Mouse (Mus musculus) R1 (cell line): ENCODE measurements around the gene Baz1b.
A peak's percentile ranks its signal among the peaks of the same experiment; 100 is the strongest.

ENCODE experiments used
- DNase-seq: peaks from one replicate; pipeline ENCODE4 v3.0.0-alpha.2; 2018; ENCODE audit warnings: low read depth, low spot score

The Baz1b gene

DNA sequence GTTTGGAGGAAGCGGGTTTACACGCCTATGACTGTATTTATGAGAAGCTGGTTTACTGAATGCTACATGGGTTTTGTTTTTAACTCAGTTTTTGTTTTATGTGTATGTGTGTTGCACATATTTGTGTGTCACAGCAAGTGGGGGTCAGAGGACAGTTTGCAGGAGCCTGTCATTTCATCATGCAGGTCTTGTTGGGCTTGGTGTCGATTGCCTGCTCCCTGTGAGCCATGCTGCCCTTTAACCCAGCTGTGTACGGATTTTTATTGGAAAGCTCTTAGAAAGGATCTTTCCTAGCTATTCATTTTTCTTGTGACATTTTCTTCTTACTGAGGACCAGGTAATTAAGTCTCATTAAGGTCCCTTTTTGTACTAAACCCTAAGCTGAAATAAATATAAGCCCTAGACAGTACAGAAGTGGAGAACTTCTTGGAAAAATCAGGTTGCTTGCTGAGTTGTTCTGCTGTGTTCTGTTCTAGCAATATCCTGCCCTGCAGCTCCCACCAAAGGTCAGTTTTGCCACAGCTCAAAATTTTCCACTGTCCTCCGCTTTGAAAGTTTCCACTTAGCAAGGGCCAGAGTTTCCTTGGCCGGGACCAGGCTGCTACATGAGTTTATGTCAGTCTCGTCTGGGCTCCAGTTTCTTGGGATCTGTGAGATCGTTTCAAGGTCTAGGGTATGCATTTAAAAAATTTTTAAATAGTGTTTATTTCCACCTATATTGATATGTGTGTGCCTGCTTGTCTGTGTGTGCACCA is 46.3 kb downstream of the Baz1b start:
- no peak for DNase-seq

DNA sequence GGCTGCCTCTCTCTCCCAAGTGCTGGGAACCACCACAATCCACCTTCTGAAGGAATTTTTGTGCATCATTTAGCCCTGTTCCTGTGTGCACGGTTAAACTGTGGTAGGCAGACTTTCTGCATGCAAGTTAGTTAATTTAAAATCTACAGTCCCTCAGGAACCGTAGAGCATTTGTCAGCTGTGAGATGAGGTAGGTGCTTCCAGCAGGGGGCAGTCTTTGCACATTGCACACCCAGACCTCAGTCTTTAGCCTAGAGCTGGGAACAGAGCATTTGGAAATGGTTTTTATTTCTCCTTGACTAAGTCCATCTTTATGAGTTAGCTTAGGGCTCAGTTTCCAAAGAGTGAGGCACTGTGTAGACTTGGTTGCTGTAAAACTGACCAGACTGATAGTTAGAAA is 49.5 kb downstream of the Baz1b start:
- DNase-seq: peak; percentile 62

DNA sequence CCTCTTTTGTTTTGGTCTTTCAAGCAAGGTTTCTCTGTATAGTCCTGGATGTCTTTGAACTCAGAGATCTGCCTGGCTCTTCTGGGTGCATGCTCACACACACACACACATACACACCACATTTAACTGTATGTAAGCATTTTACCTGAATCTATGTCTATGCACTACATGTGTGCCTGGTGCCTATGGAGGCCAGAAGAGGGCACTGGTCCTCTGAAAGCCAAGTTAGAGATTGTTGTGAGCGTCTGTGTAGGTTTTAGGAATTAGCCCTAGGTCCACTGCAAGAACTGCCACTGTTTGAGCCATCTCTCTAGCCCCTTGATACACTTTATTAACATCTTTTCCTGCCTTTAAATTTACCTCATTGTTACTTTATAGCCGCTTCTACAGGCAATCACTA is 51.8 kb downstream of the Baz1b start:
- DNase-seq: no peak

DNA sequence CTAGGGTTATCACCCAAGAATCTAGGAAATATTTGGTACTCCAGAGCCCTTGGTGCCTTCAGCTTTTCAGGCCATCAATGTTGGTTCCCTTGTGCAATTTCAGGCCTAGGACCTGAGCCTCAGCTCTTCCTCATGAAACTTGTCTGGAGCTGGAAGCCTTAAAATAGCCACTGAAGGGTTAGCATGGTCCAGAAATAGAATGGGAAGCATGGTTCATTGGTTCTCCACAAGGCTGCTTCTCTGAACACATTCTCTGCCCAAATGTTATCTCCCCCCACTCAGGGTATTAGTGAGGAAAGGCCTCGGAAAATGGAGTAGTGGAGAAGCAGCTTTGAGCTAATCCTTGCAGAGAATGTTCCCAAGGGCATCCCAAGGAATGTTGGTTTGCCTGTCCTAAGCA is 54.4 kb downstream of the Baz1b start:
- DNase-seq: no peak

DNA sequence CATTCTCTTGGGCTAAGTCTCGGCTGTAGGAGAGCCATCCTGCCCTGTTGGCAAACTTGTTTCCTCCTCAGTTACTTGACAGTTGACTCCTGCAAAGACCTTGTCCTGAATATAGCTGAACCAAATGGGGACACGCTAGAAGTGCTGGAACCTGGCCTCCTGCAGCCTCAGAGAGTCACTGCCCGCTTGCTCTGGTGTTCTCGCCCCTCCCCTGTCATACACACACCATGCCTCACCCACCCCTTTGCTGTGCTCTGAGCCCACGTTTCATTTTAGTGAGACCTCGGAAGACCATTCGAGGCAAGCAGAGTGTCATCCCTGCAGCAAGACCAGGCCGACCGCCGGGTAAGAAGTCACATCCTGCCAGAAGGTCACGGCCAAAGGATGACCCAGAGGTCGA is 55.1 kb downstream of the Baz1b start:
- no peak for DNase-seq

DNA sequence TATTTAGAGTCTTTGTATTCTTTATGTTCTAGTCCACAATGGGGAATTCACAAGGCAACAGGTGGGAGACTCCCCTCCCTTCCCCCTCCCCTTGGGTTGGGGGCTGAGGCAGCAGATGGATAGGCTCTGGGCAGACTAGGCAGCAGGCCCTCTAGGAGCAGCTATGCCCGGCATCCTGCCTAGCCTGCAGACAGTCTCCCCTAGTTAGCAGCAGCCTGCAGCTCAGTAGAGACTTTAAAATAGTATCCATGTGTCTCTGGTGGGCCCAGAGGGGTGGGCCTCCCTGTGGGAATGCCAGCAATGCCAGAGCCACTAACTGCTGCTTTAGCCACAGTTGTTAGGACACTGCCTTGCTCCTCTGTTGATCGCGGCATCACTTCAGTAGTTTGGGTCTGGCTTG is 55.5 kb downstream of the Baz1b start:
- DNase-seq: no peak

DNA sequence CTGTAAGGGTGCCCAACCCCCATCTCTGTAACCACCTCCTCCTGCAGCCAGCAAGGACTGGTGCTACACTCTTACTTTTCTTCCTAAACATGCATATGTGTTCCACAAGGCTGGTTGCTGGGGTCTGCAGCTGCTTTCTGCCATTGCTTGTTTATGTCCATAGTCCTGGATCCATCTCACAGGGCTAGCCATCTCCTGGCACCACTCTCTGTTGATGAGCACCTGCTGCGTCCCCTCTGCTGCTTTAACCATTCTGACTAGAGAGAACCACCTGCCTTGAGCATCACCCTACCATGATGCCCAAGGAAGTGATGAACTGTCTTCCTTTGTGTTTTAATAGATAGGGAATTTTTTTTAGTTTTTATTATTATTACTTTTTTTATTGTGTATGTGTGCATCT is 56.1 kb downstream of the Baz1b start:
- DNase-seq: no peak

DNA sequence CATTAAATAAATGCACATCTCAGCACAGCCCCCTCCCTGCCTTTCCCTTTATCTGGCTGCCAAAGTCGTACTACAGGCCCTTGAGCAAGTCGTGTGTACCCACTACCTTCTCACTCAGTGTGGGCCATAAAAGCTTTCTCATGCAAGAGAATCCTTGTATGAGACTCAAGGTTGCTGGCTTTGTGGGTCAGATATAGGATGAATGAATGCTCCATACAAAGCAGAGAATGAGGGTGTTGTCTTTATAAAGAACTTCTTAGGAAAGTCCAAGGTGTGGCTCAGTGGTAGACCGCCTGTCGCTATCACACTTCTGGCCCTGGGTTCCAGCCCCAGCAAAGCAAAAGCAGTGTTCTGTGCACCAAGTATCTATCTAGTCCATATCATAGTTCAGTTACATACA is 59.5 kb downstream of the Baz1b start:
- DNase-seq: peak; percentile 72

DNA sequence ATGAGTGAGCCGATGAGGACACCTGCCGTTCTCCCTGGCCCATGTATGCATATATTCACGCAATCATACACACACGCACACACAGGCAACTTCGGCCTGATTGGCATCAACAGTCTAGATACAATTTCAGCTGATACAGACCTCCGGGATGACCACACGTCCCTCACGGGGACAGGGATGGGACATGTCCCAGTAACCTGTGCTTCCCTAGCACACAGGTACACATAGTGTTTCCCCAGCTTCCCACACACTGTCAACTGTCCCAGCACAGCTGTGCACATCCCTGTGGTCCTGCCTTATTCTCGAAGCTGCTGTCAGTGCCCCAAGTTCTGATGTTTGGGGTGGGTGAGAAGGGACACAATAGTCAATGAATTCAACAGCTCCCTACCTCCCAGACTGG is 60.3 kb downstream of the Baz1b start:
- no peak for DNase-seq

DNA sequence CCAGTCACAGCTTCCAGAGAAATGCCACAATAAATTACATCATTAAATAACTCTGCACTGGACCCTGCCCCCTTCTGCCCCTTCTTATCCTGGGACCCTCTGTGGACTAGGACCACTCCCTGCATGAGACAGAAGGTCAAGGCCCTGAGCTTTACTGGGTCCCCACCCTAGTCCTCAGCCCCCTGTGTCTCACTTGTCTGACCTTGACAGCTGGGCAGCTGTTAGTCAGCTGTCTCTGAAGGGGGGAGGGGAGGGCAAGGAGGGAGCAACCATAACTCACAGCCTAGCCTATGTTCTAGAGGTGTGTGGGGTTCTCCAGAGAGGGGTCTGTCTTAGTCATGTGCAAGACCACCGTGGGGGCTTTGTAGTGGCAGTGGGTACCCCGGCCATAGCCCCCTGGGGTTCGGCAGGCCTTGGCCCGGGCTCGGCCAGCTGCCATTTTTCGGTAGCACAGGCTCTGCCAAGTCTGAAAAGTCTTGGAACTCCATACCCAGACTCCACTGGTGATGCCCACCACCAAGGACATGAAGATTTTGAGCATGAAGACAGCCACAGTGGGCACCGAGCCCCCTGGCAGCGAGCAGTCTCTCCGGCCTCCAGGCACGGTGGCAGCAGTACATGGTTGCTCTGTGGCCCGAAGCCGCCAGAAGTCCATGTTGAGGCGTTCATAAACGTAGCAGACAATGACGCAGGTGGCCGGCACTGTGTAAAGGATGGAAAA is 62.1 kb downstream of the Baz1b start:
- no peak for DNase-seq

DNA sequence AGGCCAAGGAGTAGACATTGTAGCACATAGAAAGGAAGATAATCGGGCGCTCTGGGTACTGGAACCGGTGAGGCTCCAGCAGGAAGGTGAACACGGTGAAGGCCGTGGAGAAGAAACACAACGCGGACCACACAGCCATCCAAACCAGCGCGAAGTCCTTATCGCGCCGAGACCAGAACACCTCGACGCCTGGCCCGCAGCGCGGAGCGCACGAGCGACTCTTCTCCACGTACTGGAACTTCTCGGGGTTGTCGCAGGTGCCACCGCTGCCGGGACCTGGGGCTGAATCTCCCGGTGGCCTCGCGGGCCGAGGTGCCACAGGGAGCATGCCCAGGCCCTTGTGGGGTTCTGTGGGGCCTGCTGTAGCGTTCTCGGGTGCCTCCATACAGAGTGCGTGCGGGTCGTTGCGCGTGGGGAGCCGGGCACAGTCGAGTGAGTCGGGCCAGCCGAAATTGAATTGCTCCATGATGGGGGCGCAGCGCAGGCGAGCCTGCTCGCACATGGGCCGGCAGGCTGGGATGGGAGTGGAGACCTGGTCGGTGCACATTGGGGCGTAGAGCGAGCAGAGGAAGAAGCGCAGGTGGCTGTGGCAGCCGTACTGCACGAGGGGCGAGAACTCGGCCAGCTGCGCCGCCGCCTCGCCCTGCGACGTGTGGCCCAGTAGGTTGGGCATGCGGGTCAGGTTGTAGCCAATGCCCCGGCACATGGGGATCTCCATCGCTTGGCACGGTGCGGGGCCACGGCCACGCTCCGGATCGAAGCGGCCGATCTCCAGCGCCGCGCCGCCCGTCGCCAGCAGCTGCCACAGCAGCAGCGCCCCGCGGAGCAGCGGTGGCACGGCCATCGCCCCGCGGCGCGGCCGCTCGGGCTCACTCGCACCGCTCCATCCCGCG is 63.4 kb downstream of the Baz1b start:
- DNase-seq: peak; percentile 71

DNA sequence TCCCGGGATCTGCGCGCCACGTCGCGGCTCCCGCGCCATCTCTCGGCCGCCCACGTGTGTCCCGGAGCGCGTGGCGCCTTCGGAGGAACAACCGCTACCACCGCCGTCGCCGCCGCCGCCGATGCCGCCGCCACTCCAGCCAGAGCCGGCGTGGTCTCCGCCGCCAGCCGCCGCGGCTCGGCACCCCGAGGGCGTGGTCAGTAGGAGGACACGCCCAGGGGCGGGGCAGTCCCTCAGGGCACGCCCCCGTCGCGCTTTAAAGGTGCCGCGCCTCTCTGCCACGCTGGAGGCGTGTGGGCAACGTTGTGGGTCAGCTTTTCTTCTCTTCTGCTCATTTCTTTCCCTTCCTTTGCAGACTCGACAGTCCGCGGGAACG is 64.0 kb downstream of the Baz1b start, which contains the start of gene Fzd9:
Gene Fzd9 (minus strand): TSS at position 152 of the 376 bp plus-strand sequence.
- DNase-seq: peak; percentile 78

DNA sequence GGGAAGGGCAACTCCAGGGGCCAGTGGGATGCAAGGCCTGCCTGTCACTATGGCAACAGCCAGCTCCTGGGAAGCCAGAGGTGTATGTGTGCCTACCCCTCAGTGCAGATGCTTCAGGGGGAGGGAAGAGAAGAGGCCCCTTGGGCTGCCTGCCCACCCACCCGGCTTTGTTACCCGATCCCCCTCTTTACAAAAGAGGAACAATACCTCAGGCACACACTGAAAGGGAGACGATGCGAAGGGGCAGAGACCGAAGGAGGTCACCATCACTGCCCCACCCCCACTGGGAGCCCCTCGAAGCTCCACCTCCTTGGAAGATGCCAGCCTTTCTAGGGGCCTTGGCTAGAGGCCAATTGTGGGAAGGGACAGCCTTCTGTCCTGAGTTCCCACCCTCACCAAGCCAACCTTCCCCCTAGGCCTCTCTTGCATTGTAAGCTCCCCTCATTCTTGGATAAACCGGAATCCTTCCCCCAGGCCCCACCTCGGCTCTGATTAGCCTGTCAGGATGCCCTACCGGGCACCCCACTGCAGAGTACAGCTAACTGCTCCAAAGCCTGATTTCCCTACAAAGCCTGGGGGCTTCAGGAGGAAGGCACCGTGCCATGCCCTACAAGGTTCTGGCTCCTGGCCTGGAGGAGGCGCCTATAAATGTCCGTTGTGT is 66.8 kb downstream of the Baz1b start:
- DNase-seq: peak; percentile 50

DNA sequence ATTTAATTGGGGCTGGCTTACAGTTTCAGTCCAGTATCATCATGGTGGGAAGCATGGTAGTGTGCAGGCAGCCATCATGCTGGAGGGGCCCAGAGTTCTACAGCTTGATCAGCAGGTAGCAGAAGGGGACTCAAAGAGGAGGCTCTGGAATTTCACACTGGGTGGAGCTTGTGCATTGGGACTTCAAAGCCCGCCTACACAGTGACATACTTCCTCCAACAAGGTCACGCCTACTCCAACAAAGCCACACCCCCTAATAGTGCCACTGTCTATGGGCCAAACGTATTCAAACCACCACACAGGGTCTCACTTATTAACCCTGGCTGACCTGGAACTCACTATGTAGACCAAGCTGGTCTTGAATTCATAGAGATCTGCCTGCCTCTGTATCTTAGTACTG is 69.1 kb downstream of the Baz1b start:
- DNase-seq: peak; percentile 83

DNA sequence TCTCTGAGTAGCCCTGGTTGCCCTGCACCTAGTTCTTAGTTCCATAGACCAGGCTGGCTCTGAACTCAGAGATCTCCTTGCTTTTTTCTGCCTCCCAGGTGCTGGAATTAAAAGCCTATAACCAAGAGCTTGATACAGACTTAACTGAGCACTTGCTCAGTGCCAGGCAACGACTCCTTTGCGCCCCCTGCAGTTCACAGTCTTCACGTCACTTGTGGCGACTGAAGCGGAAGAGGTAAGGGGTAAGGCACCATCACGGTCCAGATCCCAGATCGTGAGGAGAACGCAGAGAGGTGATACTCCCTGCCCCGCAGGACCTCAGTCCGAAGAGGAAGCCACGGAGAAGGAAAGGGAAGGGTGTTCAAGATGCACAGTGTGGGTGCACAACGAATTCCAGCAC is 70.5 kb downstream of the Baz1b start:
- DNase-seq: peak; percentile 88

DNA sequence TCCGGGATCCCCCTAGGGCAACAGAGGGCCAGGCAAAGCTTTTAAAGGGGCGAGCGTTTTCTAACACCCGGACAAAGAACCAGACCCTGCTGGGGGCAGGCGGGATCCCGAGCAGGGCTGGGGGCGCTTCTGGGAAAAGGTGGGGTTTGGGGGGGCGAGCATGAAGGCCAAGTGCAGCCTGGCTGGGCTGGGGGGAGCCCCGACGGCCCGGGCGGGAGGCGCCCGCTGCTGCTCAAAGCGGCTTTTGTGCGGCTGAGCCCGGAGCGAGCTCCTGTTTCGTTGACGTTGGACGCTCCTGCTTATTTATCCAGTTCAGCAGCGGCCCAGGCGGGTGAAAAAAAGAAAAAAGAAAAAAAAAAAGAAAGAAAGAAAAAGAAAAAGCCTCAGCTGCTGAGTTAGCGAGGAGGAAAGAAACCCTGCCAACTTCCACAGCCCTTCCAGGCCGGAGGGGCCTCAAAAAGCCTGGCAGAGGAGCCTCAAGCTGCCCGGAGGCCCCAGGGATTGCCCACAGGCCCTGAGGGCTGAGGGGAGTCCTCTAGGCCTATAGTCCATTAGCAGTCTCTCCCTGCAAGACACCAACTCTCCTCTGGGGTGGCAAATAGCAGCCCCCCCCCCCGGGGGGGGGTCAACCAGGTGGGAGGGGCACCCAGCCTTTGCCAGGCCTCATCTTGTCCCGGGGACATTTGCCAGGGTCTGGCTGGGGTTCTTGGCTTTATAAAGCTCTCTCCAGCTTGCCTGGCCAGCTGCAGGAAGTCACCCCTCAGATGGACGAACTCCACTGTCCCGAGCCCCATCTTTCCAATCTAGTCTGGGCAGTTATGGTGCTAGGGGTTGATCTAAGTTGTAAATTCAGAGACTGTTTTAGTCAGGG is 71.5 kb downstream of the Baz1b start:
- no peak for DNase-seq

DNA sequence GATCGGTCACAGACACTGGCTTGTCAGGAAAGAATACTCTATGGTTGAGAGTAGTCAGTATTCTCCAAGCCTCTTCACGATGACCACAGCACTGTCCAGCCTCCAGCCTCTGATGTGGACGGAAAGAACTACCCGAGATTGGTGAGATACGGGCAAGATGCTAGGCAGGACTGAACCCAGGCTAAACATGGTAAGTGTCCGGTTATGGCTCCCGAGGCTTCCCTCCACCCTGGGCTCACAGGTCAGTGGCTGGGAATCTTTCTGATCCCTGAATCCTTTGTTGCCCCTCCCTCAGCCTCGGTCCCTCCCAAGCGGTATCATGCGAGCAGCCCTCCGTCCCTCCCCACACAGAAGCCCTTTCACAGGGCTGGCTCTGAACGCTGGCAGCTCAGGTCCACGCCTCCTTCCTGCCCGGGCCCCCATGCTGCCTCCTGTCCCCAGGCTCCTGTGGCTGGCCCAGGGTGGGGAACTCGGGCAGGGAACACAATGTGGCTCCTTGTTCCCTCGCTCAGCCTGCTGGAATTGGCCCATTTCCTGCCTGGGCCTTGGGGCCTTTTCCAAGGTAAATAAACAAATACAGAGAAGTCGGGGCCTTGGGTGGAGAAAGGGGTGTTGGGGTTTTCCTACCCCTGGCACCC is 76.9 kb downstream of the Baz1b start:
- DNase-seq: no peak

DNA sequence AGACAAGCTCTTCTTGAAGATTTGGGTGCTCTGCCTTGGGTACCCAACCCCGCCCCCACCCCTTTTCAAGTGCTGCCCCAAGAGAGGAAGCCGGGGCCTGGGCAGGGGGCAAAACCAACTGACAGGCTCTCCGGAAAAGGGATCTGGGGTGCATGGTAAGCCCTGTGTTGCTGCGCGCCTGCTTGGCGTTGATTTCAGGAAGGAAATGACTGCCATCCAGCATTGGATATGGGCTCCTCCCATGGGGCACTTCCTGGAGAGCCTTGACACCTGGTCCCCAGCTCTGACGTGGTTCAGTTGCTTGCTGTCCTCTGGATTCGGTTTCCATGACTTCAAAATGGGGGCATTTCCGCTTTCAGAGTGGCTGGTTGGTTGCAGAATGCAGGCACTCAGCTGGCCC is 77.5 kb downstream of the Baz1b start:
- no peak for DNase-seq

DNA sequence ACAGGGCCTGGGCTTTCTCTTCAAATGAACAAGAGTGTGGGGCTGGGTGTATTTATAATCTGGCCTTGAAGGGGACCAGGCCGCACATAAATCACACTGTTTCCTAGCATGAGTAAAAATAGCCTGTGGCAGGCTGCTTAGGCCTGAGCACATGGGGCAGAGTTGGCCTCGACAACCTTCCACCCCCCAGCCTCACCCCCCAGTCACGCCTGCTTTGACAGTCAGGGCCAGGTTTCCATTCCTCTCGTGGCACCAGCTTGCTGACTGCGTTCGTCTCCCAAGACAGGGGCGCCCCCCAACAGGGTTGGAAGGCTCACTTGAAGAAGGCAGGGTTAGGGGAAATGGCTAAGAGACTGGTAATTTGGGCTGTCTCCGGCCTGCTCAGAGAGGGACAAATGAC is 82.4 kb downstream of the Baz1b start:
- DNase-seq: no peak

DNA sequence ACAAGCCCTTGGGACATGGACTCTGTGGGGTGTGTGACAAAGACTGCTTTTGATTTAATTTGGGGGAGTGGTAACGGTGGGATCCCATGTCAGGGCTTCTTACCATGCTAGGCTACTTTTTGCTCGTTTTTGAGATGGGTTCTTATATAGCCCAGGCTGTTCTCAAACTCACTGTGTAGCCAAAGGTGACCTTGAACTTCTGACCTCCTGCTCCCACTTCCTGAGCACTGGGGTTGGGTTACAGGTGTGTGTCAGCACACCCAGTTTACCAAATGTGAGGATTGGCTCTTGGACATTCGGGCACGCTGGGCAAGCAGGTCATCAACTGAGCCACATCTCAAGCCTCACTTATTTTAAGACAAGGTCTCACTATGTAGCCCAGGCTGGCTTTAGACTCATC is 83.3 kb downstream of the Baz1b start:
- DNase-seq: peak; percentile 61
